Mouse (Mus musculus): Measurements from ENCODE around the gene Arl2bp.
A peak's percentile ranks its signal among the peaks of the same experiment; 100 is the strongest.

Gene Arl2bp

GRCm38 (mm10) chr8:94666456-94667308 is at the start of gene Arl2bp:
TSS of gene Arl2bp (plus strand) at chr8:94666600.
- peak; percentile 95 to 96 for DNase-seq

- no peak for DNase-seq
Measured at GRCm38 (mm10) chr8:94624885-94625284, 41.5 kb upstream of the Arl2bp start.

- no peak for DNase-seq
Measured at GRCm38 (mm10) chr8:94633564-94634194, 32.7 kb upstream of the Arl2bp start.

GRCm38 (mm10) chr8:94634211-94634610 is 32.2 kb upstream of the Arl2bp start:
- peak in 1 of 2 experiments; percentile 8 for DNase-seq

- no peak for DNase-seq
Measured at GRCm38 (mm10) chr8:94641183-94641582, 25.2 kb upstream of the Arl2bp start.

GRCm38 (mm10) chr8:94641938-94642337 is 24.5 kb upstream of the Arl2bp start:
- no peak for DNase-seq

GRCm38 (mm10) chr8:94645202-94645601 is 21.2 kb upstream of the Arl2bp start:
- no peak for DNase-seq

- no peak for DNase-seq
Measured at GRCm38 (mm10) chr8:94646165-94646564, 20.2 kb upstream of the Arl2bp start.

GRCm38 (mm10) chr8:94649496-94649895 is 16.9 kb upstream of the Arl2bp start:
- DNase-seq, result no peak

GRCm38 (mm10) chr8:94652951-94653350 is 13.4 kb upstream of the Arl2bp start:
- DNase-seq, result no peak

- no peak for DNase-seq
Measured at GRCm38 (mm10) chr8:94654994-94655393, 11.4 kb upstream of the Arl2bp start.

- no peak for DNase-seq
Measured at GRCm38 (mm10) chr8:94658031-94658430, 8.4 kb upstream of the Arl2bp start.

- no peak for DNase-seq
Measured at GRCm38 (mm10) chr8:94660418-94660817, 6.0 kb upstream of the Arl2bp start.

- DNase-seq, result no peak
Measured at GRCm38 (mm10) chr8:94664722-94665121, 1.7 kb upstream of the Arl2bp start.

- no peak for DNase-seq
Measured at GRCm38 (mm10) chr8:94674384-94674783, 8.0 kb downstream of the Arl2bp start.

GRCm38 (mm10) chr8:94675923-94676322 is 9.5 kb downstream of the Arl2bp start:
- DNase-seq, result no peak

GRCm38 (mm10) chr8:94678582-94678981 is 12.2 kb downstream of the Arl2bp start:
- no peak for DNase-seq

GRCm38 (mm10) chr8:94680414-94680813 is 14.0 kb downstream of the Arl2bp start:
- DNase-seq, result peak; percentile 27 to 28

- no peak for DNase-seq
Measured at GRCm38 (mm10) chr8:94682732-94683524, 16.5 kb downstream of the Arl2bp start.

- DNase-seq, result no peak
Measured at GRCm38 (mm10) chr8:94684287-94684686, 17.9 kb downstream of the Arl2bp start.

GRCm38 (mm10) chr8:94685953-94686352 is 19.6 kb downstream of the Arl2bp start:
- DNase-seq, result no peak

GRCm38 (mm10) chr8:94694701-94695100 is 28.3 kb downstream of the Arl2bp start:
- DNase-seq, result no peak

GRCm38 (mm10) chr8:94695341-94695993 is 29.1 kb downstream of the Arl2bp start:
- DNase-seq, result peak; percentile 23 to 32

All from B cell, adult 2 months (primary cell).